Mouse (Mus musculus) left cerebral cortex, adult 9 months (tissue): ENCODE measurements around the gene Pdcd11.
"Not testable (repeated sequence)": the region's sequence is repeated elsewhere in the genome, so short reads cannot be mapped to it uniquely, and the experiment has no call there.

Experiments used
- DNase-seq, 2 experiments: peaks; one replicate each; pipeline ENCODE4 v3.0.0; 2022; ENCODE audit warnings: low spot score in 2 of 2

The Pdcd11 gene

GRCm38 (mm10) chr19:47128164-47128563 lies 37.6 kb downstream of the Pdcd11 start:
- no peak for DNase-seq

GRCm38 (mm10) chr19:47128835-47129234 lies 38.3 kb downstream of the Pdcd11 start:
- no peak for DNase-seq

GRCm38 (mm10) chr19:47130551-47131125 lies 40.1 kb downstream of the Pdcd11 start:
- DNase-seq: no peak

- peak in 1 of 2 experiments; percentile 47 for DNase-seq
Measured at GRCm38 (mm10) chr19:47133161-47133560, 42.6 kb downstream of the Pdcd11 start.

GRCm38 (mm10) chr19:47135568-47135967 lies 45.0 kb downstream of the Pdcd11 start:
- no peak for DNase-seq

- no peak for DNase-seq
Measured at GRCm38 (mm10) chr19:47136170-47136569, 45.6 kb downstream of the Pdcd11 start.

- peak in 1 of 2 experiments; percentile 59 for DNase-seq
Measured at GRCm38 (mm10) chr19:47137051-47137581, 46.5 kb downstream of the Pdcd11 start.

- peak in 1 of 2 experiments; percentile 67 for DNase-seq
Measured at GRCm38 (mm10) chr19:47137771-47138421, 47.3 kb downstream of the Pdcd11 start, which contains the start of gene Calhm2. TSS of gene Calhm2 (minus strand) at chr19:47138294.

- DNase-seq: not testable (repeated sequence)
Measured at GRCm38 (mm10) chr19:47139611-47140010, 49.0 kb downstream of the Pdcd11 start.

GRCm38 (mm10) chr19:47142438-47142837 lies 51.9 kb downstream of the Pdcd11 start:
- DNase-seq: no peak

GRCm38 (mm10) chr19:47144154-47144553 lies 53.6 kb downstream of the Pdcd11 start, which contains the start of gene Calhm1:
TSS of gene Calhm1 (minus strand) at chr19:47144254.
- DNase-seq: no peak

- DNase-seq: no peak
Measured at GRCm38 (mm10) chr19:47148267-47148847, 57.8 kb downstream of the Pdcd11 start.

- no peak for DNase-seq
Measured at GRCm38 (mm10) chr19:47149854-47150253, 59.3 kb downstream of the Pdcd11 start.

GRCm38 (mm10) chr19:47151332-47152061 lies 60.9 kb downstream of the Pdcd11 start:
- DNase-seq: no peak

- no peak for DNase-seq
Measured at GRCm38 (mm10) chr19:47152062-47152369, 61.4 kb downstream of the Pdcd11 start.

- DNase-seq: no peak
Measured at GRCm38 (mm10) chr19:47153767-47154166, 63.2 kb downstream of the Pdcd11 start.

GRCm38 (mm10) chr19:47157664-47158063 lies 67.1 kb downstream of the Pdcd11 start, which contains the start of gene Calhm3:
TSS of gene Calhm3 (minus strand) at chr19:47157764.
- no peak for DNase-seq

GRCm38 (mm10) chr19:47161669-47162068 lies 71.1 kb downstream of the Pdcd11 start:
- DNase-seq: no peak

GRCm38 (mm10) chr19:47163176-47163744 lies 72.7 kb downstream of the Pdcd11 start:
- no peak for DNase-seq

- DNase-seq: no peak
Measured at GRCm38 (mm10) chr19:47166758-47167157, 76.2 kb downstream of the Pdcd11 start.

GRCm38 (mm10) chr19:47167617-47168214 lies 77.1 kb downstream of the Pdcd11 start:
- DNase-seq: no peak
